Mouse (Mus musculus) R1 (cell line): ENCODE measurements at regions not wholly inside any gene's neighbourhood (a gene's known extent, or its start where the extent isn't known, plus 50 kb on each side); places are given as distances from the start of the nearest gene placed in this dataset.

Source experiments
- DNase-seq: peaks from one replicate; pipeline ENCODE4 v3.0.0-alpha.2; 2018; ENCODE audit warnings: low read depth, low spot score

DNA sequence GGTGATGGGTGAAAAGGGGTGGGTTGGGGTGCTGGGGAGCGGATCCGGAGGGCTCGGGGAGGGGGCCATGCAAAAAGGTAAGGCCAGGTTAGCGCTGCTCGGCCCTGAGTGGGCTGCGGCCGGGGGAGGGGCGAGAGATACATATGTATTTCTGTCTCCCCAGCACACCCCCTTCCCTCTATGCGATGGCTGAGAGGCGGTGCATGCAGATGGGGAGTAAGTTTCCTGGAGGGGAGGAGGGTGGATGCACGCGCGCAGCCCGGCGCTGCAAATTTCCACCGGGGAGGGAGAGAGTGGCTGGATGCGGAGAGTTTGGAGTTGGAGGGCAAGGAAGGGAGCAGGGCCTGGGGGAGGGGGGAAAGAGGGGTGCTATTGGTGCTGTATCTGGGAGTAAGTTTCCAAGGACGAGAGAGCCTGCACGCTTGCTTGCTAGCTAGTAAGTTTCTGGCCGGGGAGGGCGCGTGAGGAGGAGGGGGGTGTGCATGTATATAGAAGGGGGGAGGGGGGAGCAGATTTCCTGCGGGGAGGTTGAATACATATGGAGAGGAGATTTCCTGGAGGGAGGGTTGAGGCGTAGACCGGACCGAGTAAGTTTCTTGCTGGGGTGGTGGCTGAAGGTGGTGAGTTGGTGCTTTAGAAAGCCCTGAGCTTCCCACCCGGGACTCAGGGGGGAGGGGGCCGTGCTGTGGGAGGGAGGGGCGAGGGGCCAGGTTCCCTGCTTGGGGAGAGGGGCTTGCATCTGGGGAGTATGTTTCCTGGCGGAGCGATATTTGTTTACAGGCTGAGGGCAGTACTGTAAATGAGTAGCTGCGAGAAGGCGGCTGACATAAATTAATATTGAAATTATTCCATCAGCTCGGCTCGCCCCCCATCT is 130.8 kb upstream of the Ubr2 start:
- peak; percentile 98 for DNase-seq

DNA sequence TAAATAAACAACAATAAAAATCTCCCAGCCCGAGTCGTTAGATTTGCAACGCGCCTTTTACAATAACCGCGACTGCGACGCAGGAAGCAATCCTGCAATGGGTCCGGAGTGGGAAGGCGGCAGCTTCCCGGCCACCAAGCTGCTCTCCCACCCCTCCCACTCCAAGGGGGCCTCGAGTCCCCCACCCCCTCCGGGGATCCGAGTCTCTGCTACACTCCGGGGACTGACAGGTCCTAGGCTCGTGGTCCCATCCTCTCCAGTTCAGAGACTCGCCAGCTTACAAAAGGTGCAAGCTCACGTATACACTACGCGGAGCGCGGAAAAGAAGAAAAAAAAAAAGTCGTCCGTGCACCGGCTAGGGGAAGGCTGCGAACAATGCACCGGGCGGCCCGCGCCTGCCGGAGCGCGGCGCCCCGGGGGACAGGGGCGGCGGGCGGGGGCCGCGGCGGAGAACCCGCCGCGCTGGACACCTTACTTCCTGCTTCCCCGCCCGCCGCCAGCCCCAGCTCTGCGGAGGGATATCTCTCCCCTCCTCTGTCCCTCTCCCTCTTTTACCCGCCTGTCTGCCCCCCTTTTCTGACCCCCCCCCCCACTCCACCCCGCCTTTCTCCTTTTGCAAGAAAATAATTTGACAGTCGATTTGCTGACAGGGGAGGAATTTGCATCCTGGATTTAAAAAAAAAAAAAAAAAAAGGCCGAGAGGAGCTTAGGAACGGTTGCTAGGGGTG is 130.0 kb upstream of the Ubr2 start:
- peak; percentile 85 for DNase-seq

DNA sequence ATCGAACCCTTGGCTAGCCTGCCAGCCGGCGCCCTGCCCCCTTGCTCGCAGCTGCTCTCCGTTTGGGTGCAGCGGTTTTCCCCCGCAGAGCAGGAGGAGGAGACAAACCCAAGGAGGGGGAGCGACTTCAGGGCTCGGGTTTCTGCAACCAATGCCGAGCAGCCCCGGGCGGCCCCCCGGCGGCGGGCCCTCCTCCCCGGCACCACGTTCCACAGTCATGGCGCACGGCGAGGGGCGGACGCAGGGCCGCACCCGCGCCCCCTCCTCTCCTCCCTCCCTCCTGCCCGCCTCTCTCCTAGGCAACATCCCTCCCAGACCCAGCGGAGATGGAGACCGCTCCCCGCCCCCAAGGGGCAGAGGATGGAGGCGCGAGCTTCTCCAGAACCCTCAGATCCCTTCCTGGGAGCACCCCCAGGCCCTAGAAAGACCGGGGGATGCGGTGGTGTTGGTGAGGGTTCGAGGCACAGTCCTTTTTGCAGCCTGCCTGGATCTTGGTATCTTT is 129.4 kb upstream of the Ubr2 start:
- DNase-seq = peak; percentile 97

DNA sequence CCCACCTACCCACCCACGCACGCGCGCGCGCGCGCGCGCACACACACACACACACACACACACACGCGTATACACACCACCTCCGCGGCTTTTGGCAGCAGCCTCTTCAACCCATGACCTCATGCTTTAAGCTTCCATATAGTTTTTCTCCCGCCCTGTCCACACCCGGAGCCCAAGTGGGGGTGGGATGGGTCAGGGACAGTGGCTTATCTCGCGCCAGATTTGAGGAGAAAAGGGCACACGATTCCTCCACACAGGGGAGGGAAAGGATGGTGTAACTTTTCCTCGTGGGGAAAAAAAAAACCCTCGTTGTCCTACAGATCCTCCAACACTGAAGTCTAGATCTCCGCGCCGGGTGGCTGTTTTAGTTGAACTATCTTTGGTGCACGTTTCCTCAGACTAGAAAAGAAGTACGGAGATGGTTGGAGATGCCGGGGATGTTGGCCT is 128.8 kb upstream of the Ubr2 start:
- DNase-seq = peak; percentile 68

DNA sequence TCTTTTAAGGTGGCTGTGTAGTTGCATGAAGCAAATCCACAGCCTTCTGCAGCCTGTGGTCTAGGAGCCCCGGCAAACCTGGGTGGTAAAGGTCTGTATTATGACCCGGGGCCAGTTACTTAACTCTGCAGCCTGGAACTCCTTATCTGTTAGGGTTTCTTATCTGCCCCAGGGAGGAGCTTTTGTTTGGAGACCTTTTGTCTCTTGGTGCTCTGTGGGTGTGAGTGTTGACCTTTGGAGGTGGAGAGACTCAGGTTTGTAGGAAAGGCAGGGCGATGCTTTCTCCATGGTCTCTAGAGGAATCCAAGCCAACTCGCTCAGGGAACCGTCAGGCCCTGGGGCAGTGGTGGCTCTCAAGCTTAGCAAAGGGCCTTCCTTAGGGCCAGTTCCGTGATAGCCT is 127.8 kb upstream of the Ubr2 start:
- peak; percentile 37 for DNase-seq

DNA sequence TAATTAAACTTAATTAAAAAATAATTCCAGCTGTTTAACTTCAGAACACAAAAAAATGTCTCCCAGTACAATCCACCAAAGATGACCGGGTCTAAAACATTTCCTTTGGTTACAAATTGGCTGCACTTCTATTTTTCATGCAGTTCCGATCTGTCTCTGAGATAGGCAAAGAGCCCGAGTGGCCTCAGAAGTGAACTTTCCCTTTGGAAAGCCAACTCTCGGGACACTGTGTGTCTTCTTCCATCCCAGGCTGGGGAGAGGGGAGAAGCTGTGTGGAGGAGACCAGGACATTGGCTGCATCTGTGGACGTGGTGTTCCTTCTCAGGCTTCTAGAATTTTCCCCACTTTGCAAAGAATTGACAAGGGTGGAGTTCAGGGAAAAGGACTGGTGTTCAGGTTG is 125.0 kb upstream of the Ubr2 start:
- no peak for DNase-seq

DNA sequence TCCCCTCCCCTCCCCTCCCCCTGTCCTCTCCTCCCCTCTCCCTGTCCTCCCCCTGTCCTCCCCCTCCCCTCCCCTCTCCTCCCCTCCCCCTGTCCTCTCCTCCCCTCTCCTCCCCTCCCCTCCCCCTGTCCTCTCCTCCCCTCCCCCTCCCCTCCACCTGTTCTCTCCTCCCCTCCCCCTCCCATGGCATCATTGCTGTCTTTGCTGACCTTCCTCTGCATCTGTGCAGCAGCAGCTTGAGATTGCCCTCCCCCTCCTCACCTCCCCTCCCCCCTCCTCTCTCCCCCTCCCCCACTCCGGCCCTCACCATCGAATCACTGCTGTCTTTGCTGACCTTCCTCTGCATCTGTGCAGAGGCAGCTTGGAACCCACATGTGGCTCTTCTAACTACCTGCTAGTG is 123.4 kb upstream of the Ubr2 start:
- peak; percentile 51 for DNase-seq

DNA sequence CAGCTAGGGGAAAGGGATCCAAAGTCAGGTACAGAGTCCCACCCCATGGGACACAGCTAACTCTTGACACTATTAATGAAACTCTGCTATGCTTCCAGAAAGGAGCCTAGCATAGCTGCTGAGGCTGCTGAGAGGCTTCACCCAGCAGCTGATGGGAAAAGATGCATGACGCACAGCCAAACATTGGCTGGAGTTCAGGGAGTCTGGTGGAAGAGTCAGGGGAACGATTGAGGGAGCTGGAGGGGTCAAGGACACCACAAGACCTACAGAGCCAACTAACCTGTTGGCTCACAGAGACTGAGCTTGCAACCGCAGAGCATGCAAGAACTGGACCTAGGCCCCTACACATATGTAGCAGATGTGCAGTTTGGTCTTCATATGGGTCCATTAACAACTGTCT is 117.2 kb upstream of the Ubr2 start:
- no peak for DNase-seq

DNA sequence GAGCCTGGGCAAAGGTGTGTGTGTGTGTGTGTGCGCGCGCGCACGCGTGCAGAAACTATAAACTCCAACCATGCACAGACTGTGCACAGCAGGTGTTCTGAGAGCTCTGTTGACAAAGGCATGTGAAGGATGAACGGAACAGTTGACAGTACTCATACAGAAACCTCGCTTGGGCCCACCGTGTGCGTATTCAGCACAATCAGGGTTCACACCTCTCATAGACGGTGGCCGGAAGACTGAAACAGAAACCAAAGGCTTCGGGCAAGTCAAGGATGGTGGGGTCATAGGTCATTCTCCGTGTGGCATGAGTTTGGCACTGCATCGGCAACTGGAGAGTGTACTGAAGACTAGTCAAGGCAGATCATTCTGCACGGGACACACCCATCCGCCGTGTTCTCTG is 113.2 kb upstream of the Ubr2 start:
- DNase-seq = peak; percentile 30

DNA sequence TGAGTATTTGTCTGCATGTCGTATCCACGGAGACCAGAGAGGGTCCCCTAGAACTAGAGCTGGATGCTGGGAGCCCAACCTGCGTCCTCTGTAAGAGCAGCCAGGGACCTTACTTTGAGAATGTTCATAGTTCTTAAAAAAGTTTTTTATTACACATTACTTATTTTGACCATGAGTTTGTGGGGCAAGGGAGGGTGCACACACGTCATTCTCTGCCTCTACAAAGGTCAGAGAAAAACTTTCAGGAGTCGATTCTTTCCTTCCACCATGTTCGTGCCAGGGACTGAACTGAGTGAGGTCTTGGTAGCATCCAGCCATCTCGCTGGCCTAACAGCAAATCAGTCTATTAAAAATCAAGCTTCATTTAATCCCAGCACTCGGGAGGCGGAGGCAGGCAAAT is 111.9 kb upstream of the Ubr2 start:
- no peak for DNase-seq

DNA sequence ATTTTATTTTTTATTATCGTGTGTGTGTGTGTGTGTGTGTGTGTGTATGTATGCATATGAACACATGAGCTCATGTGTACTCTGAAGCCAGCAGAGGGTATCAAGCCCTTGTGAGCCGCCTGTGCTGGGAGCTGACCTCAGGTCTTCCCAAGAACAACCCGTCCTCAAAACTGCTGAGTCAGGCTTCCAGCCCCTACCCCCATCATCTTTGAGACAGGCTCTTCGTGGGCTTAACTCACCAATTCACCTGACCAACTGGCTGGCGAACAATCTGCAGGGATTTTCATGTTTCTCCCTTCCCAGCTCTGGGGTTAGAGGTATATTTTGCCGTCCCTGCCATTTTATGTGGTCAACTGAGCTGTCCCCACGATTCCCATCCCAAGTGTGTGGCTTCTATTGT is 107.7 kb upstream of the Ubr2 start:
- DNase-seq = no peak

DNA sequence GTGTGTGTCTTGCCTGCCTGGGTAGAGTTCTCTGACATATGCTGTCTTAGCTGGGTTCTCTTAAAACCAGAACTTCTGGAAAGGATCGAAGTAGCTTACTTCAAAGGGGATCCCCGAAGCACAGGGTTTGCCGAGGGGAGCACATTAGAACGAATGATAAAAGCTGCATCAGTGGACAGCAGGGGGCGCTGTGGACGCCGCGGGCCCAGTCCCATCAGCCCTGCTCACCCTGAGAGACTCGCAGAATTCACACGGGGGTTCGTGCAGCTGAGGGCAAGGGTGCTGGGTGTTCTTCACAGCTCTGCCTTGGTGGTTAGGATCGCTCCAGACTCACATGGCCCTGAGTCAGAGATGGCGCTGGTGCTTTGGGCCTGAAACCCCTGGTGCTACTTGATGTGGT is 105.4 kb upstream of the Ubr2 start:
- peak; percentile 83 for DNase-seq

DNA sequence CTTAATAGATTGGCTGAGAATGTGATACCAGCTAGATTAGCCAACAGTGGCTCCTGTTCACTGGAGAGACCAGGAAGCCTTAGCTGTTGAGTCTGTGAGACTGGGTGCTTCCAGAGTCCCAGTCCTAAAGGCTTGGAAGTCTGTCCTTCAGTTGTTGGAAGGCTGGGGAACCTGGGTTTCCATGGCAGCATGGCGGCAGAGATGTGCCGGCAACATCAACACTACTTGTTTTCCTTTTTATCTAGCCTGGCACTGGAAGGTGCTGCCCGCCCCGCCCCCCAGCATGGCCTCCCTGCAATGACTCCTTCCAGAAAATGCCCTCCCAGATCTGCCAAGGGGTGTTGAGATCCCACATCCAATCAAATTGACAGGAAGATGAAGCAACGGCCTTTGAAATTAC is 104.8 kb upstream of the Ubr2 start:
- DNase-seq = peak; percentile 44

DNA sequence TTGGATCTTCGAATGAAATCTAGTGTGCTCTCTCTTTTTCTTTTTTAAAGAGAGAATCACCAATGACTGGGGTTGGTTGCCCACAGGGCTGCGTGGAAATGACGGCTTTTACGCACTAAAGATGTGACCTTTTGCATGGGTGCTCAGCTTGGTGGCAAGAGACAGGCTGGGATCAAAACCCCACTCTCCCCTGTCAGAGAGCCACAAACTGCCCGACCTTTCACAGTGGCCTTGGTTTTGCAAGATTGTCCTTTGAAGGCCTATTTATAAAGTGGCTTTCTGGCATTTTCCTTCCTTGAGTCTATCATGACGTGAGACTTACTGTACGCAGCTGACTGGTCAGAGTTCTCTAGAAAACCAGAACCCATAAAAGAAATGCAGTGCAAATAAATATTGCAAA is 104.4 kb upstream of the Ubr2 start:
- no peak for DNase-seq

DNA sequence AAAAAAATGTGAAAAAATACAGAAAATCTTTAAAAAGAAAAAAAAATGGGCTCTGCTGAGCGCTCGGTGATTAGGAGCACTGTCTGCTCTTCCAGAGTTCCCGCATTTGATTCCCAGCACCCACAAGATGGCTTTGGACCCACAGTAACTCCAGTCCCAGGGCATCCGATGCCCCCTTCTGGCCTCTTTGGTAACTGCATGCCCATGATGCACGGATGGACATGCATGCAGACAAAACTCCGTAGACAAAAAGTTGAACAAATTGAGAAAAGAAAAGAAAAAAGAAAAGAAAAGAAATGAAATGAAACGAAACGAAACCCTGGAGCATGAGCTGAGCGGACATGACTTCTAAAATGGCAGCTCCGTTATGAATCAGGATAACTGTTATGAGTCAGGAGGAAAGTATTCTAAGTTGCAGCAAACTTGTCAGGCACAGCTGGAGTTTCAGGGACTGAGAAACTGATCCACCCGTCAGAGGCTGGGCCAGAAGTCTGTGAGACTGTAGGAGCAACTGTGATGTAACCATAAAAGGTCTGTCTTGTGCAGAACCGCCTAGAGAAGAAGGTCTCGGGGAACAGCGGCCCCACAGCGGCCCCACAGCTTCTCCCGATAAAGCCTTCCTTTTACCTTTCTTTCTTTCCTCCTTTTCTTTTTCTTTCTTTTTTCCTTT is 102.3 kb upstream of the Ubr2 start:
- DNase-seq = peak; percentile 81

DNA sequence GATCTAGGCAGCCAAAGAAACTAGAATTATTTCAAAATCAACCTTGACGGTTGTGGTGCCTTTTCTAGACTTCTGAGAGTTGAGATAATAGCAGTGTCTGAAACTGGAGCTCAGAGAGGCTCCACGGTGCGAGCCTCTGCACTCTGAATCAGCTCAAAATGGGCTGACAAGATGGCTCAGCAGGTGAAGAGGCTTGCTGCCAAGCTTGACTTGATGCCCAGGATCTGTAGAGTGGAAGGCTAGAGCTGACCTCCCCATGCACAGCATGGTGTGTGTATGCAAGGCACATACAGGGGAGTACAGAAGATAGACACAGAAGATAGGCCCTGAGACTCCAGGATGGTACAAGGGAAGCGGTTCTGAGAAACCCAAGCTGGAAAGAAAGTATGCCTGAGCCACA is 100.5 kb upstream of the Ubr2 start:
- DNase-seq = no peak

DNA sequence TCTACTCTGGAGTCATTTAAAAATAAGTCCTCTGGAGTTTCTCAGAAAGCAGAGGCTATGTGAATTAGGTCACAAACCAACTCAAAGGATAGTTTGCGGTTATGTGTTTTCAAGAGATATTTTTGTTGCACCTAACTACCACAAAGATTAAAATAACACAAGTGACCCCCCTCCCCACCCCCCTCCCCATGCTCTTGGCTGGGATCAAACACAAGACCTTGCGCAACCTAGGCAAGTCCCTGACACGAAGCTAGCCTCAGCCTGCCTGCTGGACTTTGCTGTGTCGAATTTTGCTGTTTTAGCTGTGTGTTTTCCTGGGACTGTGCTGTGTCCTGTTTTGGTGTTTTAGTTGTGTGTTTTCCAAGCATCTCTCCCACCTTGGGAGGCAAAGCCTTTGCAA is 94.0 kb upstream of the Ubr2 start:
- DNase-seq = no peak

DNA sequence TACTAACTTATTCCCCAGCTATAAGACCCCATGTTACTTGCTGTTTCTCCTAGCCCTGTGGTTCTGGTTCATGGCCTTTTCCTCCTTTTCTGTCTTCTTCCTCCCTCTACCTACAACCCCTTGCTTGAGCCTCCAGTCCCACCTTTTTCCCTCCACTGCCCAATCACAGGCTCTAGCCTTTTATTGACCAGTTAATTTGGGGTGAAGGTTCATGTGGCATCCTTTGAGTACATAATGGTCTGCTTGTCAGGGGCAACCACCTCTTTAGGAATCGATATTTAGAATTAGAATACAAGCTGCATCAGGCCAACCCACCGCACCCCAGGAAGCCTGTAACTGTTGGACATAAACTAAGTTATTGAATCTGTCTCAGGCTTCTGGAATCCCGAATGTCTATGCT is 84.8 kb upstream of the Ubr2 start:
- DNase-seq = no peak

DNA sequence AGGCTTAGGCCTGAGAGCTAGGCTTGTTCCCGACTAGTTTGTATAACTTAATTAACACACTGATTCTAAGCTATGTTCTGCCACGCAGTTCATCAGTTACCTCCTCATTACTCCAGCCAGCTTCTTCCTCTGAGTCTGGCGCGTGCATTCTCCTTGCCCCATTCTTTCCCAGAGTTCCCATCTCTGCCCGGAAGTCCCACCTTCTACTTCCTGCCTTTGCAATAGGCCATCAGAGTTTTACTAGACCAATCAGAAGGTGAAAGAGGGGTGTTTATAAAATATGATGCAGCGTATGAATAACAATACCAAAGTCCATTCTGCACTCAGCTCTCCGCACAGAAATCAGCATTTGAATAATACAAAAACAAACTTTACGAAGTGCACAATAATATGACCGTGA is 81.7 kb upstream of the Ubr2 start:
- peak; percentile 53 for DNase-seq

DNA sequence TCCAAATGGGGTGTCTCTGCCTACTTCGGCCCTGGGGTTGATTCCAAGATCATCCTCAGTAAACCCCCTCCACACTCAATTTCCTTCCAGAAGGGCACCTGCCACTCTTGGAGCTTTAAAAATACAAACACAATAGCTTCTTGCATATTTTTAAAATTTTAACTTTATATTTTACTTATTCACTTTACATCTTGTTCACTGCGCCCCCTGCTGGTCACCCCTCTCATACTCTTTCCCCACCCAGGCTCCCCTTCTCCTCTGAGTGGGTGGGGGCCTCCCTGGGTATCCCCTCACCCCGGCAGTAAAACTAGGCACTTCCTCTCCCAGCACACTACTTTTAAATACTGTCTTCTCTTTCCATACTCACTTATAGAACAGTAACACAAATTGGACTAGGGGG is 79.4 kb upstream of the Ubr2 start:
- DNase-seq = no peak

DNA sequence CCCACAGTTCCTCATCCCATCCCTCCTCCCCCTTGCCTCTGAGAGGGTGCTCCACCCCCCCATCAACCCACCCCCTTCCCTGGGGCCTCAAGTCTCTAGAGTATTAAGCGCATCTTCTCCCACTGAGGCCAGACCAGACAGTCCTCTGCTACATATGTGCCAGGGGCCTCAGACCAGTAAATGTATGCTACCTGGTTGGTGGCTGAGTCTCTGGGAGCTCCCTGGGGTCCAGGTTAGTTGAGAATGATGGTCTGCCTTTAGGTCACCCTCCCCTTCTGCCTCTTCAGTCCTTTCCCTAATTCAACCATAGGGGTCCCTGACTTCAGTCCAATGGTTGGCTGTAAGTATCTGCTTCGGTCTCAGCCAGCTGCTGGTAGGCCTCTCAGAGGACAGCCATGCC is 58.9 kb upstream of the Ubr2 start:
- no peak for DNase-seq

DNA sequence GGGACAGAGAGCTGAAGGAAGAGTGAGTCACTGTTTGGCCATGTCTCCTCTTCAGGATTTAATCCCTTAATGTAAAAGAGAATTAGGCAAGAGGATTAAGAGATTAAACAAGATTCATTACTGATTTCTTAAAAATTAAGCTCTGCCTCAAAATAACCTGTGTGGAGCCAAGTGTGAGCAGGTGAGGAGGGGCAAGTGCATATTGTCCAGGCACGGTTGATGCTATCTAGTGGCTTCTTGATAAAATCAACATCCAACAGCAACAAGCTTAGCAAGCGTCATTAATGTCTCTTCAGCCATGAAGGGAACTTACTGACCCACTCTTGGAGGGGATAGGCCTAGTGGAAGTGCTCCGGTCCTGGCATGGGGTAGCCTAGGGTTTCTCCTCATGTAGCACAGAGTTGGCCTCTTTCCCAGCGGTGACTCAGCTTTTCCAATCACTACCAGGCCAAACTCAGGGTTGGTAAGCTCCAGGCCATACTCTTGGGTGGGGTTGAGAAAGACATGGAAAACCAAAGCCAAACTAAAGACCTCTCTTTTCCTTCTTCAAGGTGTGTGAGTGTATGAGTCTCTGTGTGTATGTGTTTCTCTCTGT is 55.0 kb upstream of the Ubr2 start:
- no peak for DNase-seq
